Mouse (Mus musculus) liver, embryonic 14.5 days (tissue): ENCODE results near the gene Fcrlb. TPM values are rescaled to one million over a fixed set of nuclear protein-coding genes. Genes with fewer than 3 reads are reported as not detected.

Experiments
- ATAC-seq: fragments of 200-750 bp; cut with Nextera tagmentation; 2 replicates; pipeline ENCODE4 v1.8.0; 2017; ENCODE audit warnings: moderate number of reproducible peaks, mild to moderate bottlenecking, moderate library complexity; ENCODE audit not compliant: insufficient read depth
- DNase-seq, 3 experiments: peaks; one replicate each; pipeline ENCODE4 v3.0.0-alpha.2; 2012 to 2013; ENCODE audit warnings: low read depth in 3 of 3, low spot score in 3 of 3
- H3K27ac ChIP-seq: fragments of 300-500 bp; sonication (generic); 2 replicates; pipeline ENCODE4 v1.5.1; 2014; ENCODE audit warnings: moderate library complexity, mild to moderate bottlenecking, control low read depth, inconsistent platforms
- H3K27me3 ChIP-seq: fragments of 300-500 bp; sonication (generic); 2 replicates; pipeline ENCODE4 v1.6.1; 2014; ENCODE audit warnings: mild to moderate bottlenecking, low read length, moderate library complexity; ENCODE audit not compliant: control insufficient read depth, insufficient read depth
- H3K36me3 ChIP-seq: fragments of 300-500 bp; sonication (generic); replicated peaks from 2 replicates; pipeline ENCODE4 v1.6.1; 2014; ENCODE audit warnings: low read depth; ENCODE audit not compliant: control insufficient read depth, insufficient read depth
- H3K4me1 ChIP-seq, 2 experiments: fragments of 200-500 bp in 1 of 2; fragments of 300-500 bp in 1 of 2; sonication (generic) in 1 of 2; replicated peaks; 2 replicates each; pipeline ENCODE4 v1.6.1; 2012 to 2014; ENCODE audit warnings: antibody characterized with exemption in 1 of 2, inconsistent platforms in 1 of 2, low read length in 1 of 2; ENCODE audit not compliant: control insufficient read depth in 2 of 2, insufficient read depth in 2 of 2
- H3K4me2 ChIP-seq: fragments of 300-500 bp; sonication (generic); 2 replicates; pipeline ENCODE4 v1.6.1; 2014; ENCODE audit warnings: low read depth, mild to moderate bottlenecking, control low read depth, moderate library complexity
- H3K4me3 ChIP-seq, 2 experiments: fragments of 200-500 bp in 1 of 2; fragments of 300-500 bp in 1 of 2; sonication (generic) in 1 of 2; 2 replicates each; pipeline ENCODE4 v1.5.1; 2012 to 2014; ENCODE audit warnings: low read depth in 2 of 2, low read length in 2 of 2, mild to moderate bottlenecking in 2 of 2, control low read depth in 1 of 2, inconsistent platforms in 1 of 2, moderate library complexity in 1 of 2; ENCODE audit not compliant: insufficient read depth in 1 of 2
- H3K9ac ChIP-seq: fragments of 300-500 bp; sonication (generic); replicated peaks from 2 replicates; pipeline ENCODE4 v1.6.1; 2014; ENCODE audit warnings: mild to moderate bottlenecking, control low read depth, moderate library complexity
- H3K9me3 ChIP-seq: fragments of 300-500 bp; sonication (generic); 2 replicates; pipeline ENCODE4 v1.6.1; 2016; ENCODE audit warnings: low read length, mixed read lengths; ENCODE audit not compliant: control insufficient read depth
- CTCF ChIP-seq: IDR thresholded peaks from 2 replicates; pipeline ENCODE4 v1.5.1; 2016; ENCODE audit warnings: antibody characterized with exemption, low read depth, control low read depth
- EP300 ChIP-seq: IDR thresholded peaks from 2 replicates; pipeline ENCODE4 v1.6.1; 2016; ENCODE audit warnings: antibody characterized with exemption, low read depth
- WGBS: fragments of 180-500 bp; shearing (Covaris S2); extraction: QIAGEN DNeasy Blood & Tissue Kit; methylation state at CpG from one replicate; pipeline ENCODE4 v1.1.7; 2014; ENCODE audit not compliant: insufficient replicate concordance; 5-methylcytosine and 5-hydroxymethylcytosine counted together
- polyA plus RNA-seq, 2 experiments: library from polyadenylated mRNA; depleted of rRNA in 1 of 2; stranded (reverse) in 1 of 2; unstranded in 1 of 2; fragments of >200 nt; fragmentation: Nextera tagmentation in 1 of 2; extraction: Ambion mirVana in 1 of 2; gene quantifications; 2 replicates each; pipeline versions ENCODE4 v1.2.1 to v1.2.3; 2012 to 2014

Gene Fcrlb
- polyA plus RNA-seq, 2 experiments = 0.03 TPM; not detected in 1

- no peak overlapping the region for H3K4me2 ChIP-seq
- no peaks in the 10 kb centered on the region for H3K4me1 ChIP-seq
- H3K36me3 ChIP-seq = no peaks in the 10 kb centered on the region
- WGBS = 56% methylated on average over 5 of the region's 5 CpGs
- DNase-seq (no peak), ATAC-seq (no peak)
- TF ChIP-seq CTCF (no peak), EP300 (no peak)
- no peaks in the 10 kb centered on the region for H3K9me3 ChIP-seq
- H3K9ac ChIP-seq = no peak overlapping the region
- no peaks in the 10 kb centered on the region for H3K27me3 ChIP-seq
- no peak overlapping the region for H3K27ac ChIP-seq
- no peak overlapping the region for H3K4me3 ChIP-seq
These were observed 2.9 kb upstream of the Fcrlb start for GRCm38 (mm10) chr1:170915657-170916056.

GRCm38 (mm10) chr1:170911907-170912660 lies 657 bp downstream of the Fcrlb start:
- DNase-seq (no peak), ATAC-seq (no peak)
- H3K27me3 ChIP-seq = peaks cover 24% of the 10 kb centered on the region
- no peak overlapping the region for H3K4me2 ChIP-seq
- no peaks in the 10 kb centered on the region for H3K9me3 ChIP-seq
- no peaks in the 10 kb centered on the region for H3K36me3 ChIP-seq
- no peaks in the 10 kb centered on the region for H3K4me1 ChIP-seq
- H3K9ac ChIP-seq = no peak overlapping the region
- no peak for TF ChIP-seq EP300
- H3K4me3 ChIP-seq = no peak overlapping the region
- WGBS = 51% methylated on average over 11 of the region's 11 CpGs
- no peak overlapping the region for H3K27ac ChIP-seq

GRCm38 (mm10) chr1:170908341-170908740 lies 4.4 kb downstream of the Fcrlb start:
- Histone ChIP-seq H3K27ac (no peak overlapping the region), H3K4me3 (peak overlapping the region; percentile 22 to 23; a peak in 2 of 4 replicates), H3K36me3 (no peaks in the 10 kb centered on the region), H3K4me2 (peak overlapping the region; percentile 50), H3K9me3 (no peaks in the 10 kb centered on the region), H3K9ac (no peak overlapping the region), H3K4me1 (no peaks in the 10 kb centered on the region), H3K27me3 (peaks cover 37% of the 10 kb centered on the region)
- ATAC-seq (no peak), DNase-seq (no peak)
- TF ChIP-seq CTCF (no peak), EP300 (no peak)
- WGBS = 9% methylated on average over 21 of the region's 21 CpGs

- WGBS = 2% methylated on average over 71 of the region's 71 CpGs
- H3K27me3 ChIP-seq = peaks cover 37% of the 10 kb centered on the region
- TF ChIP-seq CTCF = no peak
- no peak for TF ChIP-seq EP300
These were observed 5.1 kb downstream of the Fcrlb start for GRCm38 (mm10) chr1:170907456-170908191.

GRCm38 (mm10) chr1:170907111-170907455 lies 5.7 kb downstream of the Fcrlb start:
- no peak overlapping the region; the same call in 1 of the 2 replicates for H3K9ac ChIP-seq

More at GRCm38 (mm10) chr1:170907456-170908191, 5.1 kb downstream of the Fcrlb start:
- ATAC-seq = no peak; the same call in 1 of the 2 replicates
- H3K9ac ChIP-seq = no peak overlapping the region; the same call in 1 of the 2 replicates
- no peaks in the 10 kb centered on the region for H3K4me1 ChIP-seq
- no peaks in the 10 kb centered on the region for H3K36me3 ChIP-seq
- H3K4me2 ChIP-seq = peak overlapping the region; percentile 50
- peak overlapping the region; percentile 22 to 23; a peak in 3 of 4 replicates for H3K4me3 ChIP-seq
- no peak for DNase-seq
- no peak overlapping the region for H3K27ac ChIP-seq
- H3K9me3 ChIP-seq = no peaks in the 10 kb centered on the region

More at GRCm38 (mm10) chr1:170907111-170907455, 5.7 kb downstream of the Fcrlb start:
- ATAC-seq (no peak), DNase-seq (no peak)
- no peak overlapping the region for H3K27ac ChIP-seq
- no peaks in the 10 kb centered on the region for H3K4me1 ChIP-seq
- TF ChIP-seq CTCF = no peak
- TF ChIP-seq EP300 = no peak
- peaks cover 37% of the 10 kb centered on the region for H3K27me3 ChIP-seq
- no peak overlapping the region for H3K4me3 ChIP-seq
- peak overlapping the region; percentile 50 for H3K4me2 ChIP-seq
- H3K36me3 ChIP-seq = no peaks in the 10 kb centered on the region
- 27% methylated on average over 11 of the region's 11 CpGs for WGBS
- H3K9me3 ChIP-seq = no peaks in the 10 kb centered on the region
